Mouse (Mus musculus) brain, embryonic 14.5 days (tissue): Measurements from ENCODE around the gene Gipc1. TPM values are rescaled to one million over a fixed set of nuclear protein-coding genes. Genes with fewer than 3 reads are reported as not detected.
A peak's percentile ranks its signal among the peaks of the same experiment; 100 is the strongest.

ENCODE experiments used
- DNase-seq: peaks from one replicate; pipeline ENCODE4 v3.0.0-alpha.2; 2011; ENCODE audit warnings: low read depth
- CTCF ChIP-seq: fragments of 200-500 bp; IDR thresholded peaks from 2 replicates; pipeline ENCODE4 v1.5.1; 2012; ENCODE audit warnings: inconsistent platforms, mild to moderate bottlenecking, moderate library complexity, borderline replicate concordance; ENCODE audit not compliant: insufficient read depth, insufficient read length; ENCODE audit errors: extremely low read depth
- POLR2A ChIP-seq: fragments of 200-500 bp; IDR thresholded peaks from 2 replicates; pipeline ENCODE4 v1.6.1; 2012; ENCODE audit warnings: mild to moderate bottlenecking, inconsistent platforms, borderline replicate concordance; ENCODE audit not compliant: poor library complexity, insufficient read depth, insufficient read length, severe bottlenecking; ENCODE audit errors: extremely low read depth
- polyA plus RNA-seq: library from polyadenylated mRNA; depleted of rRNA; stranded (reverse); fragments of >200 nt; gene quantifications from 2 replicates; pipeline ENCODE4 v1.2.3, GENCODE M21; 2012; rRNA removed

Gene Gipc1
- polyA plus RNA-seq, 1 experiment: 91.4 TPM

DNA sequence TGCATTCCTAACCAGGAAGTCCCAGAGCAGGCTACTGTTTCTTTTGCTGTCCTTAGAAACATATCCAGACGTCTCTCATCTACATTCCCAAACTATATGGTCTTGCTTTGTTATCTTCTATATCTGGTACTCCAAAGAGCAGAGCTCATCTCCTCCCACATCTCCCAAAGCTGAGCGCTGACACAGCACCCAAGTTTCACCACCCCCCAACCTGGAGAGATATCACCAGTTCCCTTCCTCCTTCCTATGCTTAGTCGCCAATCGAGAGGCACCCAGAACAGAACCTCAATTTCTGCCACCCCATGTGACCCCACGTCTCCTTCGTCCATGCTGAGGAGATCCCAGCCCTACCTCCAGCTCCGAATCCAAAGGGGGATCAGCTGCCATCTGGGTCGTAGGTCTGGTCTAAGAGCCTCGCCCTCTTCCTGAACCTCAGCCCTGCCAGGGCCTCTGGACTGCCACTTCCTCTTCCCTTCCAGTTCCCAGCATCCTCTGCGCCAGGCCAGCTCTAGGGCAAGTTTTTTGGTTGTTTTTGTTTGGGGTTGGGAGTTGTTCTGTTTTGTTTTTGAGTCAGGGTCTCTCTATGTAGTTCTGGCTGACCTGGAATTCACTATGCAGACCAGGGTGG lies 41.2 kb downstream of the Gipc1 start:
- DNase-seq: no peak
- TF ChIP-seq POLR2A (no peak), CTCF (no peak)

DNA sequence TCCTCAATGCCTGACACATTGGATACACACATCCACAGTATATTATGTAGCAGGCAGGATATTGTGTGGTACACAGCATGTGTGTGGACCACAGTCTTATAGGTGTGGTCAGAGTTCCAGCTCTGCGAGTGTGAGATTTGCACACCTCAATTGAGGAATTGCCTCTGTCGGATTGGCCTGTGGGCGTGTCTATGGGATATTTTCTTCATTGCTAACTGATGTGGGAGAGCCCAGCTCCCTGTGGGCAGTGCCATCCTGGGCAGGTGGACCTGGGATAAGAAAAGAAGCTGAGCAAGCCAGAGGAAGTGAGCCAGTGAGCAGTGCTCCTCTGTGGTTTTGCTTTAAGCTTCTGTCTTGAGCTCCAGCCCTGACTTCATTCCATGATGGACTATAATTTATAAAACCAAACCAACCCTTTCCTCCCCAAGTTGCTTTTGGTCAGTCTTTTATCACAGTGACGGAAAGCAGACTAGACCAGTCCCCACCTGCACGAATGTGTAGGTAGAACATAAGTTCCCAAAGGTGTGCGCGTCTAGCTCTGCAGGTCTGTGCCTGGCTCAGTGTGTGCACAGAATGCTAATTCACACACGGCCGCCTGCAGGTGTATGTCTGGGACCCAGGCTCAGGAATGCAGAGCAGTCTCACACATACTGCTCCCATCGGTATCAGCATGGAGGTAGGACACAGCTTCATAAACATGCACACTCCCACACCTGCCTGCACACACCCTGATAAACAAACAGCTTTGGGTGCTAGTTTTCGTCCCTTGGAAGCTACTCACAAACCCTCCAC lies 42.1 kb downstream of the Gipc1 start:
- no peak for DNase-seq
- TF ChIP-seq CTCF (no peak), POLR2A (no peak)

- no peak for TF ChIP-seq CTCF
- no peak for TF ChIP-seq POLR2A
- no peak for DNase-seq
Observed at GRCm38 (mm10) chr8:83695351-83696106, 43.1 kb downstream of the Gipc1 start.

DNA sequence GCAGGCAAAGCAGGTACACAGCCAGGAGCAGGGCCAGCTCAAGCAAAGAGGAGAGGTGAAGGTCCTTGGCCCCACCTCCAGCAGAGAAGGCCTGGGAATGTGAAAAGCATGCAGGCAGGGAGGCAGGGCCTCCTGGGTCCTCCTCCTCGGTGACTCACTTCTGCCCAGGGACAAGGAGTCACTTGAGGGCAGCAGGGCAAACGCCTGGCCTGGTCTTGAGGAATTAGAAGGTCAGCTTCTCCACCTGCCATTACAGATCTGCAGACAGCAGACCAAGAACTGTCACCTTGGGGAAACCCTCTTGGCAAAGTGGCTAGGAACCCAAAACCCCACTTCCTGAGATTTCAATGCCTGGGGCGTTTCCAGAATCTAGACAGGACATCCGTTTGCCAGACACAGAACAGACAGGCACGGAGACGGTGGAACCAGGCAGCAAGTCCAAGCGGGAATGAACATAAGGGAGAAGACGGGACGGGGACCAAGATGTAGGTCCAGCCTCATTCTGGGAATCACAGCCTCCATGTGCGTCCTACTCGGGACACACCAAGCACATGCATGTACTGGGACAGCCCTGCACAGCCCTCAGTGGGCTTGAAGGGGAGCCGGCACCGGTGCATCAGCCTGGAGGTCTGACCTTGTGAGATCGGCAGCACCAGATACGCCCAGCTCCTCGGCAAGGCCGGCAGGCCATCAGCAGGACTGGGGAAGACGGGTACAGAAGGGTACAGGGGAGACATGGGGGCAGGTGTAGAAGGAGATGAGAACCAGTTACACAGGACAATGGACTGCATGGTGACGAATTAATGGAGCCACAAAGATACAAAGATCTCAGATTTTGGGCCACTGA lies 45.1 kb downstream of the Gipc1 start:
- TF ChIP-seq POLR2A (no peak), CTCF (no peak)

DNA sequence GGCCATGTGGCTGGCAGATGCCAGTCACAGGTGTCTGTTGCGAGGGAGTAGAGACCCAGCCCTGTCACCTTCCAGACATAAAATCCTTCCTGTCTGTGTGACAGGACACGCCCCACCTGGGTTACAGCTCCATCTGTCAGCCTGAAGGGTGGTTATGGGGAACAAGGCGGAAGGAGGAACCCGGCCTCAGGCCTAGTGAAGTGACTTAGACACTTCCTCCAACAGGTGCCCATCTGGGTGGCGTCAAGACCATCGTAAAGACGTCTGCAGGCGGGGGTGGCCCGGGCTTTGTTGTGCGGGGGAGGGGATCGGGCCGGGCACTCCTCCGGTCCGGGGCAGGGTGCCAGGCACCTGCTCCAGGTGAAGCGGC lies 45.8 kb downstream of the Gipc1 start:
- TF ChIP-seq CTCF (no peak), POLR2A (no peak)
- DNase-seq: peak; percentile 49

More for the DNA sequence above, 45.1 kb downstream of the Gipc1 start:
- DNase-seq: peak; percentile 11

DNA sequence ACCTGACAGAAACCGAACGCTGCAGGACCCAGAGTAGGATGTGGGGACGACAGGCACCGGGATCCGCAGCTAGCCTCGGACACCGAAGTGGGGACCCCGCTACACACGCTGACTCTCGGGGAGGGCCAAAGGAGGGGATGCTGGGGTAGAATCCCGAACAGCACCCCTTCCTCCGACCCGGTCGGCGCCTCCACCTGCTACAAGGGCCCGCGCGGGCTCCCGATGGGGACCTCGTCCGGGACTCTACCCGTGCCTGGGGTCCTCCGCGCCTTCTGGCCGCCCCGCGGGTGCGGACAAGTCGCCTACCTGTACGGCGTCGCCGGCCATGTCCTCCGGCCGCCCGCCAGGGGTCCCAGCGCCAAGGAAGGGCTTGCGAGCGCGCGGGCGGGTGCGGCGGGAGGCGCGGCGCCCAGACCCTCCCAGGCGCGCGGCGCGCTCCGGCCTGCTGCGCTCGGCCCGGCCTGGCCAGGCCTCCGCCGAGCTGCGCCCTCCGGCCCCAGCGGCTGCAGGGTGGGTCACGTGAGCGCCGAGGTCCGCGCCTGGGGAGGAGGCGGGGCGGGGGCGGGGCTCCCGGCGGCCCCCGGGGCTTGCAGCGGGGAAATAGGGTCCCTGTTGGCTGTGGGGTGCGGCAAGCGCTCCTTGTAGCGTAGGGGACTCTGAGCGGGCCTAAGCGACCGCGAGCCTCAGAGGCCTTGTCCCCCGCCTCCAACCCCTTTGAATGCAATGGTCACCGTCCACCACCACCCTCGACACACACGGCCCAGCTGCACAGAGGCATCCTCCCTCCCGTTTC lies 46.4 kb downstream of the Gipc1 start, which contains the start of gene Pkn1:
Gene Pkn1 (minus strand): TSS at position 519 of the 793 bp plus-strand sequence.
- DNase-seq: peak; percentile 91
- TF ChIP-seq POLR2A: peak; percentile 92
- peak; percentile 19; the same call in 1 of the 2 replicates for TF ChIP-seq CTCF

- no peak for DNase-seq
- TF ChIP-seq CTCF: no peak
- no peak for TF ChIP-seq POLR2A
Observed at GRCm38 (mm10) chr8:83699566-83699965, 47.1 kb downstream of the Gipc1 start.

DNA sequence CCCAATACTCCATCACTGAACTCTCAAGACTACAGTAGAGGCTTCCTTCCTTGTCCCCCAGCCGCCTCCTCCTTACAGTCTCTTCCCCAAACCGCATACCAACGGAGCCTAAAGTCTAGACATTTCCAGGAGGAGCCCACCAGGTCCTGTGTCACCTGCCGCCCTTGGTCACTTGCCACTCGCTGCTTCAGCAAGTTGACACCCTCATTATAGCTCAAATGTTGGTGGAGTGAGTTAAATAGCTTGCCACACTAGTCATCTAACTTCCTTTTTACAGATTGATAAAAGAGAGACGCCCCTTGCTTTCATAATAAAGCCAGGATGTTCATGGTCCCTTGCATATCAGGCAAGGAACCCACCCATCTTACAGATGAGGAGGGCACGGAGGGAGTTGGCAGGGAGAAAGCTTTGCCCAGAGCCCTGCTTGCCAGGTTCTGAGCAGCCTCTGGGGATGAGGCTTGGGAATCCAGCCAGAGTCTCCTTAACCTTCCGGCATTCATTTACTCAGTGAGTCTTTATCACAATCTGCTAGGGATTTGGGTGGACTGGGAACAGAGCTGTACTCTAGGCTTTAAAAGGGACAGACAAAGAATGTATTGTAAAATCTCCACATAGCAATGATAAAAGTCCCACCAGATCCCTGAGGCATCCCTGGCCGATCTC lies 48.1 kb downstream of the Gipc1 start:
- TF ChIP-seq CTCF (no peak), POLR2A (no peak)
- DNase-seq: peak; percentile 34

DNA sequence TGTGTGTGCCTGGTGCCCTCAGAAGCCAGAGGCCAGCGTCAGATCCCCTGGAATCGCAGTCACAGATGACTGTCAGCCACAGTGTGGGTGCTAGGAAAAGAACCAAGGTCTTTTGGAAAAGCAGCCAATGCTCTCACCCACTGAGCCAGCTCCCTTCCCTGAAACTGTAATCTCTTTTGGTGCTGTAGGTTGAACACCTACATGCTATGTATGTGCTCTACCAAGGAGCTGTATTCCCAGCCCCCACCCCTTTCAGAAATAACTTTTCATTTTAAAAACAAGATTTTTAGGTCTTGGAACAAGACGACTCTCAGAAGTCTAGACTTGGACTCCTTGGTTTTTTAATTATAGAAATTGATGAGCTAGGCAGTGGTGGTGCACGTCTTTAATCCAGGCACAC lies 50.9 kb downstream of the Gipc1 start:
- no peak for TF ChIP-seq POLR2A
- no peak for DNase-seq

DNA sequence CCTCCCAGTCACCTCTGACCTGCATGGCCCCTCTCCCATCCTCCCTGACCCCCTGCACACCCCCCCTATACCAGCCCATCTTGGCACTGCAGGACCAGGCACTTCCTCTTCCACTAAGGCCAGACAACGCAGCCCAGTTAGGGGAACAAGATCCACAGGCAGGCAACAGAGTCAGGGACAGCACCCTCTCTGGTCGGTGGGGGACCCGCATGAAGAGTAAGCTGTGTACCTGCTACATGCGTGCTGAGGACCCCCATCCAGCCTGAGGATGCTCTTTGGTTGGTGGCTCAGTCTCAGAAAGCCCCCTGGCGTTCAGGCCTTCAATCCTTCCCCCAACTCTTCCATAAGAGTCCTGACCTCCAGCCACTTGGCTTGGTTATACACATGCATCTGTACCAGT lies 53.9 kb downstream of the Gipc1 start:
- no peak for DNase-seq
- no peak for TF ChIP-seq POLR2A
- no peak for TF ChIP-seq CTCF

DNA sequence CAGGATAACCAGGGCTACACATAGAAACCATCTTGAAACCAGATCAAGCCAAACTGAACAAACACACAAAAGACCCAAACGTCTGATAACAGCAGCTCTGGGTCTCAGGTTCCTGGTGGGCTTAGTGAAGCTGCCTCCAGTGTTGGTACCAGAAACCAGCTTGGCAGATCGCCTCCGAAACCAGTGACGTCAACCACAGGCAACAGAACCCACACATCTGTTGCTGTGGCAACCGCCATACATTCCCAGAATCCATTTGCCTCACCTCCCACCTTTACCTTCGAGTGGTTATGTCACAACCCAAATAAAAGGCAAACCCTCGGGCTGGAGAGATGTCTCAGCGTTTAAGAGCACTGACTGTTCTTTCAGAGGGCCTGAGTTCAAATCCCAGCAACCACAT lies 55.1 kb downstream of the Gipc1 start:
- DNase-seq: no peak
- no peak for TF ChIP-seq CTCF
- no peak for TF ChIP-seq POLR2A

Other genes with a start within 250 kb of the Gipc1 start
- gene Scoc, start 194.3 kb upstream of the Gipc1 start, polyA plus RNA-seq: 138 and 160 TPM in 2 replicates
- 0.10 and 0.15 TPM in 2 replicates for gene Olfr370, start 116.9 kb upstream of the Gipc1 start, polyA plus RNA-seq
- gene Ndufb7, start 86.0 kb upstream of the Gipc1 start, polyA plus RNA-seq: 294 and 383 TPM in 2 replicates
- gene Tecr, start 44.7 kb upstream of the Gipc1 start, polyA plus RNA-seq: 913 and 1,191 TPM in 2 replicates
- 35.1 and 38.0 TPM in 2 replicates for gene Dnajb1, start 44.5 kb upstream of the Gipc1 start, polyA plus RNA-seq
- 1.1 and 1.4 TPM in 2 replicates for gene Ptger1, start 14.0 kb downstream of the Gipc1 start, polyA plus RNA-seq
- 65.5 and 74.6 TPM in 2 replicates for gene Pkn1, start 46.5 kb downstream of the Gipc1 start, polyA plus RNA-seq
- 74.5 and 98.3 TPM in 2 replicates for gene Ddx39, start 62.5 kb downstream of the Gipc1 start, polyA plus RNA-seq
- 16.0 and 21.3 TPM in 2 replicates for gene Adgre5, start 88.6 kb downstream of the Gipc1 start, polyA plus RNA-seq
- gene Adgrl1, start 247.4 kb downstream of the Gipc1 start, polyA plus RNA-seq: 237 and 327 TPM in 2 replicates